Mouse (Mus musculus): ENCODE measurements at regions not wholly inside any gene's neighbourhood (a gene's known extent, or its start where the extent isn't known, plus 50 kb on each side); places are given as distances from the start of the nearest gene placed in this dataset.

DNA sequence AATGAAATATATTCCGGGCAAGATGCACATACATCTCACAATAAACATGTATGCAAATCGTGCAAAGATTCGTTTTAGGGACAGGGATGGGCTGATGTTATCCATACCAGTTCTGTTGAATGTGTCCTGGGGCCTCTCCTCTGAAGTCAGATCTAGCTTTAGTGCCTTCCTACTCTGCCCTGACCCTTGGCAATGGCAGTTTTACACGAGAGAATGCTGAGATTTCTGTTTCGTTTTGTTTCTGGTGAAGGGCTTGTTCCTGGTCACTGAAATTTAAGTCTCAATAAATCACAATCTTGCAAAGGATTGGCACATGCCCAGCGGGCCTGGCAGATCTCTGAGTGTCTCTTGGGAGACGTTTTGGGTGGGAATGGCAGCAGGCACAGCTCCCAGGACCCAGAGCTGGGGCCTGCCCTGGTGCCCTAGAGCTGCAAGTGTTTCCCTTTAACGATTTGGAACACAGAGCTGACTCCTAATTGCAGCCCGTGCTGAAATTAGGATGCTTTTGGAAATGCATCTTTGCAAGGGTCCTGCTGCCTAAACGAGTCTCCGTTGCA is 447.5 kb downstream of the Etnk1 start:
- WGBS = 67% methylated on average over 11 of the region's 11 CpGs

DNA sequence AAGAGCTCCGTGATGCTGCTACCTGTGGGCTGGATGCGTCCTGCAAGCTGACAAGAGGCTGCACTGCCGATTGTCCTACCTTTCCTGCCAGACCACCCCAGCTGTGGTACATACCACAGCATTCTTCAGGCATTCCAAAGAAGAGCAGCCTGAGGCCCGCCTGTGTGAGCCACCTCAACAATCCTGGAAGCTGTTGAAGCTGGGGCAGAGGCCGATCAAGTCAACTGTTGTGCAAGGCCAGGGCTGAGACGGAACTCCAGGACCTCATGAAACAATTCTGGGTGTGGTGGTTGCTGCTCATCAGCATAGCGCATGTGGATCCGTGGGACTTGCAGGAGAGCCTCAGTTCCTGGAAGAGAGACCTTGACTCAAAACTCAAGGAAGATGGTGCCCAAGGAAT is 448.3 kb downstream of the Etnk1 start:
- H3K4me1 ChIP-seq (ENCODE audit: control insufficient read depth, insufficient read depth, low read length) = 0 out of 2 replicates have a peak, but pooled peaks cover 4% of the 10 kb centered on the region
- no peak overlapping the region for H3K27ac ChIP-seq (ENCODE audit: low read length)
- WGBS = 65% methylated on average over 8 of the region's 8 CpGs
- ATAC-seq = no peak
- H3K9me3 ChIP-seq (ENCODE audit: control insufficient read depth, low read length) = no peaks in the 10 kb centered on the region
- no peaks in the 10 kb centered on the region for H3K27me3 ChIP-seq (replicated peaks; ENCODE audit: control insufficient read depth, insufficient read depth, low read length)
- no peak overlapping the region for H3K9ac ChIP-seq (ENCODE audit: low read depth, low read length)
- H3K4me2 ChIP-seq (ENCODE audit: low read depth, low read length) = no peak overlapping the region
- no peaks in the 10 kb centered on the region for H3K36me3 ChIP-seq (ENCODE audit: control insufficient read depth, insufficient read depth, low read length)
- H3K4me3 ChIP-seq (ENCODE audit: low read length) = no peak overlapping the region

More for the DNA sequence above, 447.5 kb downstream of the Etnk1 start:
- Histone ChIP-seq H3K4me3 (ENCODE audit: low read length) (no peak overlapping the region), H3K4me2 (ENCODE audit: low read depth, low read length) (no peak overlapping the region), H3K27ac (ENCODE audit: low read length) (no peak overlapping the region), H3K36me3 (ENCODE audit: control insufficient read depth, insufficient read depth, low read length) (no peaks in the 10 kb centered on the region), H3K9me3 (ENCODE audit: control insufficient read depth, low read length) (no peaks in the 10 kb centered on the region), H3K27me3 (replicated peaks; ENCODE audit: control insufficient read depth, insufficient read depth, low read length) (no peaks in the 10 kb centered on the region), H3K9ac (ENCODE audit: low read depth, low read length) (no peak overlapping the region), H3K4me1 (ENCODE audit: control insufficient read depth, insufficient read depth, low read length) (0 out of 2 replicates have a peak, but pooled peaks cover 4% of the 10 kb centered on the region)
- no peak for ATAC-seq

DNA sequence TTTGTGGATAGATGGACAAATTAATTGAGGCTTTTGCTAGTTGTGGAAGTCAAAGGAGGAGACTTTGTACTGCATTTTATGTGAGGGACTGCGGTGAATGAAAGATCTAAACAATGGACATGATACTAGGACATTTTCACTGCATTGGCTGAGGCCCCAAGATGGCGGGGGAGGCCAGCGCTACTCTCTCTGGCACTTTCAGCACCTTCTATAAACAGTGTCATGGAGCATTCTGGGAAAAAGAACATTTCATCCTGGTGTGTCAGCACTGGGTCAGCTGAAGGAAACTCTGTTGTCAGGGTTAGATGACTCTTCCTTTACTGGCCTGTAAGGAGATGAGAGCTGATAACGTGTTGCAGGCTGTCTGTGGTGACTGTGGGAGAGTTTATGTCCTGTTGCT is 449.4 kb downstream of the Etnk1 start:
- Histone ChIP-seq H3K4me2 (ENCODE audit: low read depth, low read length) (no peak overlapping the region), H3K27me3 (replicated peaks; ENCODE audit: control insufficient read depth, insufficient read depth, low read length) (no peaks in the 10 kb centered on the region), H3K4me3 (ENCODE audit: low read length) (no peak overlapping the region), H3K9me3 (ENCODE audit: control insufficient read depth, low read length) (no peaks in the 10 kb centered on the region), H3K36me3 (ENCODE audit: control insufficient read depth, insufficient read depth, low read length) (no peaks in the 10 kb centered on the region), H3K4me1 (ENCODE audit: control insufficient read depth, insufficient read depth, low read length) (0 out of 2 replicates have a peak, but pooled peaks cover 4% of the 10 kb centered on the region), H3K27ac (ENCODE audit: low read length) (no peak overlapping the region), H3K9ac (ENCODE audit: low read depth, low read length) (no peak overlapping the region)
- 74% methylated on average over 4 of the region's 4 CpGs for WGBS
- no peak for ATAC-seq

DNA sequence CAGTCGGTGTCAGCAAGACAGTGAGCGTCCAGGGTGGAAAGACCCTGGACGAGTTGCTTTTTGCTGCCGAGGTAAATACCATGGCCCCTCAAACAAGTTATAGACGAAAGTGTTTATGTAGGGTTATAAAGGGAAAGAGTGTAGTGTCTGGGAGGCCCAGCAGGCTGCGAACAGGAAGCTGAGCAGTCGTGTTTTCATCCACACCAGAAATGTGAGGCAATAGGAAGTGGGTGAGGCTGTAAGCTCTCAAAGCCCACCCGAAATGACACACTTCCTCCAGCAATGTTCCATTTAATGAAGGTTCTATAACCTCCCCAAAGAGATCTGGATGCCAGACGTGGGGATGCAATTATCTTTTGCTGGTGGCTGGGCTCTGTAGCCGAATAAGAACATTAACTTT is 451.5 kb downstream of the Etnk1 start:
- H3K4me2 ChIP-seq (ENCODE audit: low read depth, low read length) = no peak overlapping the region
- ATAC-seq = no peak
- H3K4me3 ChIP-seq (ENCODE audit: low read length) = no peak overlapping the region
- H3K9ac ChIP-seq (ENCODE audit: low read depth, low read length) = no peak overlapping the region
- H3K9me3 ChIP-seq (ENCODE audit: control insufficient read depth, low read length) = no peaks in the 10 kb centered on the region
- H3K27me3 ChIP-seq (replicated peaks; ENCODE audit: control insufficient read depth, insufficient read depth, low read length) = no peaks in the 10 kb centered on the region
- H3K27ac ChIP-seq (ENCODE audit: low read length) = no peak overlapping the region
- 51% methylated on average over 10 of the region's 10 CpGs for WGBS
- H3K36me3 ChIP-seq (ENCODE audit: control insufficient read depth, insufficient read depth, low read length) = no peaks in the 10 kb centered on the region
- 0 out of 2 replicates have a peak, but pooled peaks cover 4% of the 10 kb centered on the region for H3K4me1 ChIP-seq (ENCODE audit: control insufficient read depth, insufficient read depth, low read length)

DNA sequence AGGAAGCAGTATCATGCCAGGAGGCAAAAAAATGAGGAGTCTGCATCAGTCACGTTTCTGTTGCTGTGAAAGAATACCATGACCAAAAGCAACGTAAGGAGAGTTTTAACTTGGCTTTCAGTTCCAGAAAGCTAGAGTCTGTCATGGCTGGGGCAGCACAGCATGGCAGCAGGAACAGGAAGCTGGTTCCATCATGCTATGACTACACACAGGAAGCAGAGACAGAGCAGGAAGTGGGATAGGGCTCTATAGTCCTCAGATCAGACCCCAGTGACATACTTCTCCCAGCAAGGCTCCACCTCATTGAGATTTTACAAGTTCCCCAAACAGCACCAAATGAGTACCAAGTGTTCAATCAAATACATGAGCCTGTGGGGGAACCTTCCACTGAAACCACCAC is 453.6 kb downstream of the Etnk1 start:
- H3K4me1 ChIP-seq (ENCODE audit: control insufficient read depth, insufficient read depth, low read length) = 0 out of 2 replicates have a peak, but pooled peaks cover 4% of the 10 kb centered on the region
- no peak overlapping the region for H3K4me2 ChIP-seq (ENCODE audit: low read depth, low read length)
- H3K36me3 ChIP-seq (ENCODE audit: control insufficient read depth, insufficient read depth, low read length) = no peaks in the 10 kb centered on the region
- H3K4me3 ChIP-seq (ENCODE audit: low read length) = no peak overlapping the region
- 76% methylated on average over 2 of the region's 2 CpGs for WGBS
- no peaks in the 10 kb centered on the region for H3K9me3 ChIP-seq (ENCODE audit: control insufficient read depth, low read length)
- H3K27me3 ChIP-seq (replicated peaks; ENCODE audit: control insufficient read depth, insufficient read depth, low read length) = no peaks in the 10 kb centered on the region
- no peak overlapping the region for H3K9ac ChIP-seq (ENCODE audit: low read depth, low read length)
- H3K27ac ChIP-seq (ENCODE audit: low read length) = no peak overlapping the region
- ATAC-seq = no peak

DNA sequence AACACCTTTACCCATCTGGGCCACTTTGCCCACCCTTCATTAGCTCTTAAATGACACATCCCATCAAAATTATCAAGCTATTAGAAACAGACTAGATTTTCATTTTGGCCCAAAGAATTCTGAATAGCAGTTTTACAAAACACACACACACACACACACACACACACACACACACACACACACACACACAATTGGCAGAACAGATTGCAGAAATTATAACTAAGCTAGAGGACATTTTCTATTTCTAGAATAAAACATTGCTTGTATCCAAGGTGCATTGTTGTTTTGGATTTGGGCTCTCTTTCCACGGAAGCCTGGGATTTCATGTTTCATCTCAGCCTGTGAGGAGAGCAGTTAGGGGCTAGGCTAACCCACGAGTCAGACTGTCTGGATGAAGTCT is 455.1 kb downstream of the Etnk1 start:
- no peaks in the 10 kb centered on the region for H3K27me3 ChIP-seq (replicated peaks; ENCODE audit: control insufficient read depth, insufficient read depth, low read length)
- no peaks in the 10 kb centered on the region for H3K9me3 ChIP-seq (ENCODE audit: control insufficient read depth, low read length)
- ATAC-seq = no peak
- H3K36me3 ChIP-seq (ENCODE audit: control insufficient read depth, insufficient read depth, low read length) = no peaks in the 10 kb centered on the region
- no peak overlapping the region for H3K4me2 ChIP-seq (ENCODE audit: low read depth, low read length)
- no peak overlapping the region for H3K27ac ChIP-seq (ENCODE audit: low read length)
- H3K4me1 ChIP-seq (ENCODE audit: control insufficient read depth, insufficient read depth, low read length) = 0 out of 2 replicates have a peak, but pooled peaks cover 4% of the 10 kb centered on the region
- no peak overlapping the region for H3K4me3 ChIP-seq (ENCODE audit: low read length)
- 64% methylated on average over 2 of the region's 2 CpGs for WGBS
- H3K9ac ChIP-seq (ENCODE audit: low read depth, low read length) = no peak overlapping the region

DNA sequence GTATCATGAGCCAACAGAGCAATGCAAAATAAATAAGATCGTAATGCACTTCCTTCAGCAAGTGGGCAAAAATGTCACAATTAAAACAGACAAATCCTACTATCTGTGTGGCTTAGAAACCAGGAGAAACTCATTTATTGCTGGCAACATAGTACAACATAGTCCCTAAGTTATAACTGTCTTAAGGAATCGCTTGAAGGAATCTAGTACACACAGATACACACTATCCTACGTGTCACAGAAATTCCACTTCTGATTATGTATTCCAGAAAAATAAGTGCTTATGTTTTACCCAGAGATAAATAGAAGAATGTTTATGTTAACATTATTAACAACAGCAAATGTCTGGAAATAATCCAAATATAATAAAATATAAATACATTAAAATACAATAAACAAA is 457.9 kb downstream of the Etnk1 start:
- Histone ChIP-seq H3K27ac (ENCODE audit: low read length) (no peak overlapping the region), H3K36me3 (ENCODE audit: control insufficient read depth, insufficient read depth, low read length) (no peaks in the 10 kb centered on the region), H3K27me3 (replicated peaks; ENCODE audit: control insufficient read depth, insufficient read depth, low read length) (no peaks in the 10 kb centered on the region), H3K4me1 (ENCODE audit: control insufficient read depth, insufficient read depth, low read length) (no peaks in the 10 kb centered on the region), H3K4me3 (ENCODE audit: low read length) (no peak overlapping the region), H3K9me3 (ENCODE audit: control insufficient read depth, low read length) (no peaks in the 10 kb centered on the region), H3K4me2 (ENCODE audit: low read depth, low read length) (no peak overlapping the region), H3K9ac (ENCODE audit: low read depth, low read length) (no peak overlapping the region)
- WGBS = 58% methylated on average over 3 of the region's 3 CpGs
- no peak for ATAC-seq

DNA sequence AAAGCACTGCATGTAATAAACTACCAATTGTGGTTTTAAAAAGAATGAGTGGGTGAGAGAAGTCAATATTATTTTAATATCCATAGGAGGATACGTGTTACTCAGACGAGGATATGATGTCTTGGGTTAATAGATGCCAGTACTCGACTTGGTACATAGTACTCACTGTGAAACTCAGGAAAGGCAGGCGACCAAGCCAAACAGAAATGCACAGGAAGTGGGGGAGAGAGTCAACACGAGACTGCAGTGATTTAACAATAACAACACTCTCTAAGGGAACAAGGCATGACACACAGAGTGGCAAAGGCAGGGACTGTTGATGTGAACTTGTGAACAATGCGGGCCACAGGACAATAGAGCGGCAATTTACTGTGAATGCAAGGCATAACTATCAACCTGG is 464.6 kb downstream of the Etnk1 start:
- Histone ChIP-seq H3K9me3 (ENCODE audit: control insufficient read depth, low read length) (no peaks in the 10 kb centered on the region), H3K27me3 (replicated peaks; ENCODE audit: control insufficient read depth, insufficient read depth, low read length) (no peaks in the 10 kb centered on the region), H3K27ac (ENCODE audit: low read length) (no peak overlapping the region), H3K4me2 (ENCODE audit: low read depth, low read length) (no peak overlapping the region), H3K9ac (ENCODE audit: low read depth, low read length) (no peak overlapping the region), H3K4me1 (ENCODE audit: control insufficient read depth, insufficient read depth, low read length) (no peaks in the 10 kb centered on the region), H3K4me3 (ENCODE audit: low read length) (no peak overlapping the region), H3K36me3 (ENCODE audit: control insufficient read depth, insufficient read depth, low read length) (no peaks in the 10 kb centered on the region)
- WGBS = 64% methylated on average over 7 of the region's 7 CpGs
- no peak for ATAC-seq

DNA sequence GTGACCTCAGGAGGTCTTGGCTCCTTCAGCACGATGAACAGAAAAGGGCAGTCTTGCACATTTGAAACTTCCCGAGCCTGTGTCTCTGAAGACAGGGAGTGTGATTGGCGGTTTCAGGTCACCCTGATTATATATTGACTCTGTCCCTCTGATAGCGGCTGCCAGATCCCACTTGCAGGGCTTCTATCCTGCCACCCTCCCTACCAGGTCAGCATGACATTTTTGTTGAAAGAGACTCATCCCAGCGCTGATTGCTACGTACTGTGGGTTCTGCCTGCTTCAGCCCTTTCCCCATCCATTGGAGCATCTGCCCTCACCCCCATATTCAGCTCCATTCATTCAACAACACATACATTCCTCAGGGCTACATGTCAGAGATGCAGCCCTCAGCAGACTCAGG is 466.7 kb downstream of the Etnk1 start:
- ATAC-seq = 0 out of 2 replicates have a peak, but pooled peaks have one; percentile 9
- no peaks in the 10 kb centered on the region for H3K27me3 ChIP-seq (replicated peaks; ENCODE audit: control insufficient read depth, insufficient read depth, low read length)
- H3K9me3 ChIP-seq (ENCODE audit: control insufficient read depth, low read length) = no peaks in the 10 kb centered on the region
- H3K9ac ChIP-seq (ENCODE audit: low read depth, low read length) = no peak overlapping the region
- no peak overlapping the region for H3K27ac ChIP-seq (ENCODE audit: low read length)
- no peak overlapping the region for H3K4me3 ChIP-seq (ENCODE audit: low read length)
- no peaks in the 10 kb centered on the region for H3K4me1 ChIP-seq (ENCODE audit: control insufficient read depth, insufficient read depth, low read length)
- no peaks in the 10 kb centered on the region for H3K36me3 ChIP-seq (ENCODE audit: control insufficient read depth, insufficient read depth, low read length)
- no peak overlapping the region for H3K4me2 ChIP-seq (ENCODE audit: low read depth, low read length)
- WGBS = 59% methylated on average over 6 of the region's 6 CpGs

DNA sequence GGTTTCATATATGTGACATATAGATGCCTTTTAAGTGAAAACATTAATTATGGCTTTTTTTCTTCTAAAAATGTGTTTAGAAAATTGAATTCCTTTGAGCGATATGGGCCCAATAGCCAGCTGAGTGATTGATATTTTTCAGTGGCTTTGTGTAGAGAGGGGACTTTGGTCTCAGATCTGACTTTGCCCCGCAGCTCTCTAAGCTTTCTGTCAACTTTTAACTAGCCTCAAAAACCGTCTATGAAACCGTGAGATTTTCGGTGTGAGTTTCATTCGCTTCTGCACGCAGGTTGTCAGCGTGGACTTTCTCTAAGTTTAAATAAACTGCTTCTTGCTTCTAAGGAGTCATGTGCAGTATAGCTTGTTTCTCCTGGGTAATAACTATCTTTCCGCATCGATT is 467.3 kb downstream of the Etnk1 start:
- peak; percentile 58; the same call in 1 of the 2 replicates for ATAC-seq
- Histone ChIP-seq H3K9me3 (ENCODE audit: control insufficient read depth, low read length) (no peaks in the 10 kb centered on the region), H3K4me3 (ENCODE audit: low read length) (no peak overlapping the region), H3K36me3 (ENCODE audit: control insufficient read depth, insufficient read depth, low read length) (no peaks in the 10 kb centered on the region), H3K27me3 (replicated peaks; ENCODE audit: control insufficient read depth, insufficient read depth, low read length) (no peaks in the 10 kb centered on the region), H3K4me1 (ENCODE audit: control insufficient read depth, insufficient read depth, low read length) (no peaks in the 10 kb centered on the region), H3K9ac (ENCODE audit: low read depth, low read length) (no peak overlapping the region), H3K4me2 (ENCODE audit: low read depth, low read length) (no peak overlapping the region), H3K27ac (ENCODE audit: low read length) (no peak overlapping the region)
- WGBS = 58% methylated on average over 10 of the region's 10 CpGs
